Mouse (Mus musculus) CH12.LX (cell line): Measurements from ENCODE around the gene Zfp184.

ENCODE experiments used
- CTCF ChIP-seq, 2 experiments: IDR thresholded peaks in 1 of 2; conservative IDR thresholded peaks in 1 of 2; 2 replicates each; pipeline ENCODE4 v1.5.1; 2011 to 2012; ENCODE audit warnings: low read depth in 2 of 2, low read length in 2 of 2, improper control_type of control experiment in 1 of 2, inconsistent platforms in 1 of 2, mild to moderate bottlenecking in 1 of 2, moderate library complexity in 1 of 2
- ELF1 ChIP-seq: IDR thresholded peaks from 2 replicates; pipeline ENCODE4 v1.6.1; 2014; ENCODE audit warnings: low read depth, mild to moderate bottlenecking, inconsistent platforms, low read length, improper control_type of control experiment
- MAFK ChIP-seq: IDR thresholded peaks from 2 replicates; pipeline ENCODE4 v1.6.1; 2011; ENCODE audit warnings: low read length, improper control_type of control experiment; ENCODE audit not compliant: insufficient replicate concordance
- MXI1 ChIP-seq: IDR thresholded peaks from 2 replicates; pipeline ENCODE4 v1.6.1; 2011; ENCODE audit warnings: mild to moderate bottlenecking, low read depth, low read length, improper control_type of control experiment
- SMC3 ChIP-seq: IDR thresholded peaks from 2 replicates; pipeline ENCODE4 v1.6.1; 2011; ENCODE audit warnings: low read depth, low read length, improper control_type of control experiment
- ZKSCAN1 ChIP-seq: IDR thresholded peaks from 2 replicates; pipeline ENCODE4 v1.6.1; 2012; ENCODE audit warnings: low read depth, inconsistent platforms, low read length, improper control_type of control experiment, borderline replicate concordance
- ZMIZ1 ChIP-seq: IDR thresholded peaks from 2 replicates; pipeline ENCODE4 v1.6.1; 2012; ENCODE audit warnings: low read depth, mild to moderate bottlenecking, inconsistent platforms, low read length, improper control_type of control experiment

- TF ChIP-seq ZMIZ1 (no peak), CTCF (conservative IDR thresholded peaks at IDR 0.05 in 1 of 2, IDR thresholded peaks at IDR 0.05 in 1 of 2; ENCODE audit: low read depth in 2 of 2, low read length in 2 of 2) (no peak), ZKSCAN1 (no peak), SMC3 (no peak), MXI1 (no peak), ELF1 (no peak), MAFK (no peak)
These were observed 27.4 kb upstream of the Zfp184 start for GRCm38 (mm10) chr13:21917480-21917879.
